Mouse (Mus musculus) hindbrain, embryonic 15.5 days (tissue): ENCODE results near the gene Ap3s2. TPM values are rescaled to one million over a fixed set of nuclear protein-coding genes. Genes with fewer than 3 reads are reported as not detected.

Experiments
- ATAC-seq: fragments of 200-750 bp; cut with Nextera tagmentation; 2 replicates; pipeline ENCODE4 v1.8.0; 2017; ENCODE audit warnings: low read depth, moderate number of reproducible peaks, moderate TSS enrichment; ENCODE audit not compliant: low FRiP score
- H3K27ac ChIP-seq: fragments of 300-500 bp; sonication (generic); replicated peaks from 2 replicates; pipeline ENCODE4 v1.5.1; 2015; ENCODE audit warnings: mild to moderate bottlenecking, inconsistent platforms
- H3K27me3 ChIP-seq: fragments of 300-500 bp; sonication (generic); 2 replicates; pipeline ENCODE4 v1.6.1; 2015; ENCODE audit warnings: control low read depth, inconsistent platforms
- H3K36me3 ChIP-seq: fragments of 300-500 bp; sonication (generic); 2 replicates; pipeline ENCODE4 v1.6.1; 2015; ENCODE audit warnings: control low read depth, inconsistent platforms
- H3K4me1 ChIP-seq: fragments of 300-500 bp; sonication (generic); replicated peaks from 2 replicates; pipeline ENCODE4 v1.6.1; 2015; ENCODE audit warnings: control low read depth, inconsistent platforms
- H3K4me2 ChIP-seq: fragments of 300-500 bp; sonication (generic); 2 replicates; pipeline ENCODE4 v1.6.1; 2015; ENCODE audit warnings: moderate library complexity, mild to moderate bottlenecking, inconsistent platforms
- H3K4me3 ChIP-seq: fragments of 300-500 bp; sonication (generic); 2 replicates; pipeline ENCODE4 v1.5.1; 2015; ENCODE audit warnings: mild to moderate bottlenecking, inconsistent platforms
- H3K9ac ChIP-seq: fragments of 300-500 bp; sonication (generic); 2 replicates; pipeline ENCODE4 v1.6.1; 2015; ENCODE audit warnings: inconsistent platforms
- H3K9me3 ChIP-seq: fragments of 300-500 bp; sonication (generic); 2 replicates; pipeline ENCODE4 v1.6.1; 2016; ENCODE audit warnings: control low read depth, inconsistent platforms
- WGBS: fragments of 180-500 bp; shearing (Covaris S2); methylation state at CpG from one replicate; pipeline ENCODE4 v1.1.7; 2015; 5-methylcytosine and 5-hydroxymethylcytosine counted together
- polyA plus RNA-seq: library from polyadenylated mRNA; unstranded; fragments of >200 nt; fragmentation: Nextera tagmentation; extraction: Ambion mirVana; gene quantifications from 2 replicates; pipeline ENCODE4 v1.2.1, GENCODE M21; 2015

Ap3s2 gene
- polyA plus RNA-seq, 1 experiment from 2014 or later: 43.4 TPM

DNA sequence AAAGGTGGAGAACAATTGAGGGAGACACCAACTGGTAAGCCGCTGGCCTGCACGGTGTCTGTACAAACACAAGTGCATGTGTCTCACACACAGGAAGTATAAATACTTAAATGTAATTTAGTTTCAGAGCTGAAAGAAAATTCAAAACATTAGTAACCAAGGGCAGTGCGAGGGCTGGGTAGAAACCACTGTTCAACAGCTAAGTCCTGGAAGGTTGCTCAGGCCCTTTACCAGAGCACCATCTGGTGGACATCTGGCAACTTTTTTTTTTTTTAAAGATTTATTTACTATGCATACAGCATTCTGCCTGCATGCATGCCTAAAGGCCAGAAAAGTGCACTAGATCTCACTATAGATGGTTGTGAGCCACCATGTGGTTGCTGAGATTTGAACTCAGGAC lies 5.9 kb downstream of the Ap3s2 start:
- H3K27ac ChIP-seq: no peak overlapping the region
- peaks cover 21% of the 10 kb centered on the region for H3K36me3 ChIP-seq
- no peaks in the 10 kb centered on the region for H3K27me3 ChIP-seq

GRCm38 (mm10) chr7:79907356-79907755 lies 13.1 kb downstream of the Ap3s2 start:
- 67% methylated on average over 2 of the region's 2 CpGs for WGBS
- H3K36me3 ChIP-seq: peaks cover 45% of the 10 kb centered on the region

More for the DNA sequence above, 5.9 kb downstream of the Ap3s2 start:
- Histone ChIP-seq H3K4me1 (peaks cover 9% of the 10 kb centered on the region), H3K4me3 (no peak overlapping the region), H3K4me2 (no peak overlapping the region), H3K9ac (no peak overlapping the region), H3K9me3 (no peaks in the 10 kb centered on the region)
- WGBS: 71% methylated on average over 3 of the region's 3 CpGs
- ATAC-seq: no peak

DNA sequence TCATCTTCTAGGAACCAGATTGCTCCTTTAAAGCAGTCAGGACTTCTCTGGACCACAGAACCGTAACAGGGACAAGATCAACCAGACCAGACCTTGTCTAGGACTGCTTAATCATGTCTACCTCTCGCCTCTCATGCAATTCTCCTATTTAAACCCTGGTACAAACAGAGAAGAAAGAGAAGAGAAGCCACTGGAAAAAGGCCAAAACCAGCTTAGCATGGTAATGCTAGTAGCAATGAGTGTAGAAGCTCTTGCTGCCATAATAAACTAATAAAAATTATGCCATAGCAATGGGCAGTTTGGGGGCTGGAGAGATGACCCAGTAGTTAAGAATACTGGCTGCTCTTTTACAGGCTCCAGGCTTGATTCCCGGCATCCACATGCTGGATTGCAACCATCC lies 13.5 kb downstream of the Ap3s2 start:
- no peak overlapping the region for H3K27ac ChIP-seq
- no peaks in the 10 kb centered on the region for H3K27me3 ChIP-seq
- WGBS: 94% methylated on average over 3 of the region's 3 CpGs
- no peak overlapping the region for H3K9ac ChIP-seq
- H3K4me3 ChIP-seq: no peak overlapping the region
- H3K36me3 ChIP-seq: peaks cover 47% of the 10 kb centered on the region
- H3K9me3 ChIP-seq: no peaks in the 10 kb centered on the region
- H3K4me2 ChIP-seq: no peak overlapping the region
- no peaks in the 10 kb centered on the region for H3K4me1 ChIP-seq
- ATAC-seq: no peak

More at GRCm38 (mm10) chr7:79907356-79907755, 13.1 kb downstream of the Ap3s2 start:
- no peak for ATAC-seq
- H3K9me3 ChIP-seq: no peaks in the 10 kb centered on the region
- H3K9ac ChIP-seq: no peak overlapping the region
- H3K4me2 ChIP-seq: no peak overlapping the region
- H3K27ac ChIP-seq: no peak overlapping the region
- H3K4me1 ChIP-seq: no peaks in the 10 kb centered on the region
- H3K4me3 ChIP-seq: no peak overlapping the region
- H3K27me3 ChIP-seq: no peaks in the 10 kb centered on the region

DNA sequence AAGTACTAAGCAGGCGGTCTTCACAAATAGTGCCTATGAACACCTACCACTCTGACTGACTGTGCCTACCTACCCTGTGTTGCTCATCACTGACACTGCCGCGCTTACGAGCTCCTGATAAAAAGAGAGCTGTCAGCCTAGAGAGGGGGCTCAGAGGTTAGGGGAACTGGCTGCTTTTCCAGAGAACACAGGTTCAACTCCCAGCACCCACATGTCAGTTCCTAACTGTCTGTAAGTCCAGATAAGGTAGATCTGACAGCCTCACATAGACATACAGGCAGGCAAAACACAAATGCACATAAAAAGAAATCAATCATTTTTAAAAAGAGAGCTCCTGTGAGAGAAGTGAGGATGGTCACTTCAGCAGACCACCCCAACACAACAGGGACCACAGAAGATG lies 15.3 kb downstream of the Ap3s2 start:
- no peak for ATAC-seq
- Histone ChIP-seq H3K27me3 (no peaks in the 10 kb centered on the region), H3K36me3 (peaks cover 43% of the 10 kb centered on the region), H3K4me3 (no peak overlapping the region), H3K9me3 (no peaks in the 10 kb centered on the region), H3K27ac (no peak overlapping the region), H3K4me2 (no peak overlapping the region), H3K9ac (no peak overlapping the region), H3K4me1 (no peaks in the 10 kb centered on the region)
- WGBS: 90% methylated on average over 4 of the region's 4 CpGs

DNA sequence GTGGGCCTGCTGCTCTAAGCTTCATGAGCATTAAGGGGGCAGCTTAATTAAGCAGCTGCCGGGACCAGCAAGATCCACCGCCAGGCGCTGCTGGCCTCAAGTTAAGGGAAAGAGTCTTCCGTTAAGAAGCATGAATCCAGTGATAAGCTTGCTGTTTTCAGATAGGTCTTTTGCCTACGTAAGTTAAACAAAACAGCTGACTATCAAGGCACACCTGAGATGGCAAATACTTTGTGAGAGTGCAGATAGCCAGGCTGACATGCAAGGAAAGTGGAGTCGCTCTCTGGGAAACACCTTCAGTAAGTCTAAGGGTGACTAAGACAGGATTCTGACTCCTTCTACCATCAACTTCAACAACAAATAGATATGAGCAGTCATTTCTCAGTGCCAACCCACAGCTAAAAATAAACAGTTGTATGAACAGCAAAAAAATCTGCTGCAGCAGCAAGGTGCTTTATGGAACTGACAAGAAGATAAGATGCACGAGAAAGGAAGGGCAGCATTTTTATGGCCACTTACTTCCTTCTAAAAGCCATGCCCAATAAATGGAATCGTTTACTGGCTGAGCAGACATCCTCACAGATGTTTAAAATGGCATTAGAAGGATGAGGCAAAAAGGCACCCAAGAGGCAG lies 17.2 kb downstream of the Ap3s2 start:
- no peak overlapping the region for H3K9ac ChIP-seq
- no peak overlapping the region for H3K27ac ChIP-seq
- no peak overlapping the region for H3K4me2 ChIP-seq
- no peaks in the 10 kb centered on the region for H3K9me3 ChIP-seq
- ATAC-seq: no peak
- H3K36me3 ChIP-seq: peaks cover 31% of the 10 kb centered on the region
- H3K27me3 ChIP-seq: no peaks in the 10 kb centered on the region
- 93% methylated on average over 8 of the region's 8 CpGs for WGBS
- H3K4me3 ChIP-seq: no peak overlapping the region
- H3K4me1 ChIP-seq: no peaks in the 10 kb centered on the region

GRCm38 (mm10) chr7:79900753-79901152 lies 19.7 kb downstream of the Ap3s2 start:
- WGBS: 97% methylated on average over 6 of the region's 6 CpGs
- Histone ChIP-seq H3K27me3 (no peaks in the 10 kb centered on the region), H3K9ac (no peak overlapping the region), H3K36me3 (peaks cover 34% of the 10 kb centered on the region), H3K4me2 (no peak overlapping the region), H3K27ac (no peak overlapping the region), H3K4me3 (no peak overlapping the region), H3K4me1 (no peaks in the 10 kb centered on the region), H3K9me3 (no peaks in the 10 kb centered on the region)
- ATAC-seq: no peak

- Histone ChIP-seq H3K4me3 (no peak overlapping the region), H3K4me1 (no peaks in the 10 kb centered on the region), H3K4me2 (no peak overlapping the region), H3K9ac (no peak overlapping the region), H3K9me3 (no peaks in the 10 kb centered on the region), H3K36me3 (peaks cover 35% of the 10 kb centered on the region; the same call in 1 of the 2 replicates), H3K27me3 (no peaks in the 10 kb centered on the region), H3K27ac (no peak overlapping the region)
- WGBS: 89% methylated on average over 3 of the region's 3 CpGs
- ATAC-seq: no peak
Observed at GRCm38 (mm10) chr7:79895225-79895624, 25.2 kb downstream of the Ap3s2 start.

DNA sequence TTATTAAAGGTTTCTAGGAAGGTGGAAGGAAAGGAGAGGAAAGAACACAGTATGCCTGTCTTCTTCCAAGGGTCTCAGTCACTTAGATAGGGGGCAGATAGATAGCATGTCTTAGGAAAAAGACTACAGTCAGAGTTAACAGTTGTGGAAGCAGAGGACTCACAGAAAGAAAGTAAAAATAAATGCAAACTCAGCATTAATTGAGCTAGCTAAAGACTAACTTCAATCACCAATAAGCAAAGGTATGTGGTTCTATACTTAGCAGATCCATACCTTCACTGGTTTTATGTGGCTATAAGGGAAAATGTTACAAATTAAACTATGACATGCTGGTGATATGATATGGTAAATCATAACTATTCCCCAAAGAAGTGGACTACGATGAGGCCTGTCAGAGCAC lies 25.7 kb downstream of the Ap3s2 start:
- 95% methylated on average over 1 of the region's 1 CpGs for WGBS
- Histone ChIP-seq H3K27me3 (no peaks in the 10 kb centered on the region), H3K9me3 (no peaks in the 10 kb centered on the region), H3K36me3 (peaks cover 35% of the 10 kb centered on the region; the same call in 1 of the 2 replicates), H3K4me2 (no peak overlapping the region), H3K4me3 (no peak overlapping the region), H3K4me1 (no peaks in the 10 kb centered on the region), H3K27ac (no peak overlapping the region), H3K9ac (no peak overlapping the region)
- ATAC-seq: no peak

DNA sequence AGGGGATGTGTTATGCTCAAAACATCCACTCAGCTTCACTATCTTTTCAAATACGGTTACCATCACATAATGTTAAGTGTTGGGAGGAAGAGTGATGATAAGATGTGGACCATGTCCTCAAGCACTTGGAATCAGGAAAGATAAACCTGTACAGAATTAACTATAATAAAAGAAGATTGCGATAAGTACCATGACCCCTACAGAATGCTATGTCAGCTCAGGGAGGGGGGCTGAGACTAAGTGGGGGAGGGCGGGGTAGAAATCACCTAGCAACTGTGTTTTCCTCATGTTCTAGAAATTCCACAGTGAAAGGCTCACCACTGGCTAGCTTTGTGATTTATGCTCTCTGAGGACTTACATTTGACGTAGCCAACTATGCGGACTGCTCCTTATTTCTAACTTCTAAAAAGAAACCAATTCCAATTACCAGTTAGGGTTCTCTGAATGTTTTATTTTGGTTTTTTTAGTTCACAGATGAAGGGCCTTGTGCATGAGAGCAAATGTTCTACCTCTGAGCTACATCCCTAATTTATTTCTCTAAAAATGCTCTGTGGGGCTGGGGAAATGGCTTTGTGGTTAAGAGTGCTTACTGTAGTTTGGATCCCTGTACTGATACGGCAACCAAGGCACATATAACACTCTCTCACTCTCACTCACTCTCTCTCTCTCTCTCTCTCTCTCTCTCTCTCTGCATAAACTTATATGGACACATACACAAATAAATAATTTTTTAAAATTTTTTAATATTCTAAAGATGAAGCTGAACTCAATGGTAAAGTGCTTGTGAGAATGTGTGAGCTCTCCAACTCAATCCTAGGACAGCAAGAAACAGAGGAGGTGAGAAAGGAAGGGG lies 27.6 kb downstream of the Ap3s2 start:
- no peak overlapping the region for H3K27ac ChIP-seq
- H3K4me1 ChIP-seq: no peaks in the 10 kb centered on the region
- peaks cover 33% of the 10 kb centered on the region; the same call in 1 of the 2 replicates for H3K36me3 ChIP-seq
- no peaks in the 10 kb centered on the region for H3K27me3 ChIP-seq
- WGBS: 89% methylated on average over 6 of the region's 6 CpGs
- no peak overlapping the region for H3K9ac ChIP-seq
- no peak overlapping the region for H3K4me2 ChIP-seq
- ATAC-seq: no peak
- no peaks in the 10 kb centered on the region for H3K9me3 ChIP-seq
- no peak overlapping the region for H3K4me3 ChIP-seq

- H3K27ac ChIP-seq: no peak overlapping the region
- peaks cover 34% of the 10 kb centered on the region; the same call in 1 of the 2 replicates for H3K36me3 ChIP-seq
- no peaks in the 10 kb centered on the region for H3K4me1 ChIP-seq
- H3K9ac ChIP-seq: no peak overlapping the region
- no peaks in the 10 kb centered on the region for H3K27me3 ChIP-seq
- no peak for ATAC-seq
- no peaks in the 10 kb centered on the region for H3K9me3 ChIP-seq
- H3K4me2 ChIP-seq: no peak overlapping the region
- no peak overlapping the region for H3K4me3 ChIP-seq
- WGBS: 89% methylated on average over 15 of the region's 15 CpGs
Observed at GRCm38 (mm10) chr7:79890436-79891221, 29.8 kb downstream of the Ap3s2 start.

DNA sequence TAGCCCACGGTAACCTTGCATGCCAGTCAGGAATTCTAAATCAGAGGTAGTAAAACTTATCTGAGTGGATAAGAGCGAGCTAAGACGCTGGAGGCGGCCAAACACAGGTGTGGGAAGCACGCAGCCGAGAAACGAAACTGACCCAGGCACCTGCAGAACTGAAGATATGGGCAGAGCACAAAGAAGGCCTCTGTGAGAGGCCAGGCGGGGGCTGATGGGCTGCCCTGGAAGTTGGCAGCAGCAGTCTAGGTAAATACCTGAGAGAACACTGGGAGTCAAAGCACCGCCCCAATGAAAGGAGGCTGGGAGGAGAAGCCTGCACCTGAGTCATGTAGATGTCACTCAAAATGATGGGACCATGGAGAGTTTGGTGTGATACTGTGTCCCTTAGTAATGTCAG lies 31.8 kb downstream of the Ap3s2 start:
- Histone ChIP-seq H3K4me2 (no peak overlapping the region), H3K4me3 (no peak overlapping the region), H3K9ac (no peak overlapping the region), H3K4me1 (no peaks in the 10 kb centered on the region), H3K36me3 (peaks cover 29% of the 10 kb centered on the region), H3K27ac (no peak overlapping the region), H3K27me3 (no peaks in the 10 kb centered on the region), H3K9me3 (no peaks in the 10 kb centered on the region)
- no peak for ATAC-seq
- WGBS: 96% methylated on average over 9 of the region's 9 CpGs
